Mouse (Mus musculus) granulocyte monocyte progenitor cell, adult 5-6 weeks (primary cell): Measurements from ENCODE around the gene Marveld1. TPM values are rescaled to one million over a fixed set of nuclear protein-coding genes. Genes with fewer than 3 reads are reported as not detected.
A peak's percentile ranks its signal among the peaks of the same experiment; 100 is the strongest.

Experiments
- ATAC-seq: replicated peaks from 2 replicates; pipeline ENCODE4 v1.8.0; 2016; ENCODE audit warnings: mild to moderate bottlenecking, moderate TSS enrichment, inconsistent platforms; ENCODE audit not compliant: poor library complexity, severe bottlenecking
- total RNA-seq, 2 experiments: library from RNA; stranded (forward) in 1 of 2; stranded (reverse) in 1 of 2; fragments of 200-712, 200-1000 nt in 1 of 2; fragments of >200 nt in 1 of 2; fragmentation: Nextera tagmentation in 1 of 2; gene quantifications; 2 replicates each; pipeline ENCODE4 v1.2.3; 2014 to 2017

Marveld1 gene
- total RNA-seq, 2 experiments from 2014 or later: 13.9 to 15.1 TPM

DNA sequence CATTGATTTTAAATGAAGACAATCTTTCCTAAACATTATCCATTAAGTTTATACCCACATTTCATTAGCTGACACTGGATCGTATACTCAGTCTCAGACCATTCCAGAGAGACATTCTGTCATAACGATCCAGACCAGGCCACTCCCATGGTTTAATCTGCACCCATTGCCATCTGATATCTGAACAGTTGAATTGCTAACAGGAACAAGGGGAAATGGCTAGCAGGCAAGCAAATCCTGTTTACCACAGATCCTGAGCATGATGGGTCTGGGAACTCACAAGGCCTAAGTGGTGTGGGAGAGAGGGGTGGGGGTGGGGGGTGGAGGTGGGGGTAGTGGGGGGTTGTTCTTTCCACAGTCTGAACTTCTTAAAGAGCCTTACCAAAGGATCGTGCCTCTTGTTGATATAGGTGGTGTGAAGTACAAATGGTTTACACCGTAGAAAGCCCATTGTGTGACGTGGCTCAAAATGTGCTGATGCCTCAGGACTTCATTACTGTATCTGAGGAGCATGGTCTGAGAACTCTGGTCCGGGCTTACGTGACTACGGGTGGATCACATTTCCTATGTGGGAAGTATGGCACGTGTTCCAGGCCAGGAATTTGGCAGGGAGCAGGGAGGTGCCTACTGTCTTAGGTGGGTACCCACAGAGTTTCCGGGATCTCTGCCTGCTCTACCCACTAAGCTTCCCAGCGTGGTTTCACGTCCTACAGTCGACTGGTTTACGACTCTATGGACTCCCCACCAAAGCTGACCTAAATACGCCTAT is 8.5 kb upstream of the Marveld1 start:
- ATAC-seq: no peak

DNA sequence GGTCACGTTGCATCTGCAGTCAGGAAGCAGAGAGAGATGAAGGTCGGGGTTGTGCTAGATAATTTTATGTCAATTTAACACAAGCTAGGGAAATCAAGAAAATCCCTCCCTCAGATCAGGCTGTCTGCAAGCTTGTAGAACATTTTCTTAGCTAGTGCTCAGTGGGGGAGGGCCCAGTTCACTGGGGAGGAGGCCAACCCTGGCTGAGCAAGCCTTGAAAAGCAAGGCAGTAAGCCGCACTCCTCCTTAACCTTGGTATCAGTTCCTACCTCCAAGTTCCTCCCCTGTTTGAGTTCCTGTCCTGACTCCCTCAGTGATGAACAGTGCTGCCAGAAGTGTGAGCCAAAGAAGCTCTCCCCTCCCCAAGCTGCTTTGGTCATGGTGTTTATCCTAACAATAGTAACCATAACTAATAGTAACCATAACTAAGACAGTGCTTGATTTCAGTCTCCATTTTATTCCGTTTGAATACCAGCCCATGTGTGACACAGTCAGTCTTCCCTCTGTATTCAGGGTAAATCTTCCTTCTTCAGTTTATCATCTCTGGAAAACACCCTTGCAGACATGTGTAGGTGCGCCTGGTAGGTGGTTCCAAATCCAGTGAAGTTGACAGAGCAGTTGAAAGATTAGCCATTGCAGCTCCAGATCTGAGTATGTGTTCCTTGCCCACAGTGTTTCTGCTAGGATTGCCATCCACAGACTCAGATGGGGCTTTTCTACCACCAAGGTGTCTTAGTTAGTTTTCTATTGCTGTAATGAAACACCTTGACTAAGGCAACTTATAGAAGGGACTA is 7.3 kb upstream of the Marveld1 start:
- peak; percentile 56 for ATAC-seq

DNA sequence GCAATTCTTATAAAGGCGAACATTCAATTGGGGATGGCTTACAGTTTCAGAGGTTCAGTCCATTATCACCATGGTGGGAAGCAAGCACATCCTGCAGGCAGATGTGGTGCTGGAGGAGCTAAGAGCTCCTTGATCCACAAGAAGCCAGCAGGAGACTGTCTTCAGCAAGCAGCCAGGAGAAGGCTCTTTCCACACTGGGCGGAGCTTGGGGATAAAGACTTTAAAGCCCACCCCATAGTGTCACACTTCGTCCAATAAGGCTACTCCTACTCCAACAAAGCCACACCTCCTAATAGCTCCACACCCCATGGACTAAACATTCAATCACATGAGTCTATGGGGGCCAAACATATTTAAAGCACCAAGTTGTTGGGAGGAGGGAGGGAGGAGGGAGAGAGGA is 5.2 kb upstream of the Marveld1 start:
- no peak for ATAC-seq

DNA sequence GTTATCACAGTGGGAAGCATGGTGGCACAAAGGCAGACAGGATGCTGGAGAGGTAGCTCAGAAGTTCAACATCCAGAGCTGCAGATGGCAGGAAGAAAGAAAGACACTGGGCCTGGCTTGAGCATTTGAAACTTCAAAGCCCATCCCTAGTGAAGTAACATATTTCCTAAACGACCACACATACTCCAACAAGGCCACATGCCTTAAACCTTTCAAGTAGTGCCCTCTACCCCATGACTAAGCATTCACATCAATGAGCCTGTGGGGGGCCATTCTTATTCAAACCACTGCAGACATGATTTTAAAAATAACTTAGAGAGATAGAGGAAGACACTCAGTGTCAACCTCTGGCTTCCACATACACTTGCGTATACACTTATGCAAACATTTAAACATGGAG is 4.4 kb upstream of the Marveld1 start:
- no peak for ATAC-seq

DNA sequence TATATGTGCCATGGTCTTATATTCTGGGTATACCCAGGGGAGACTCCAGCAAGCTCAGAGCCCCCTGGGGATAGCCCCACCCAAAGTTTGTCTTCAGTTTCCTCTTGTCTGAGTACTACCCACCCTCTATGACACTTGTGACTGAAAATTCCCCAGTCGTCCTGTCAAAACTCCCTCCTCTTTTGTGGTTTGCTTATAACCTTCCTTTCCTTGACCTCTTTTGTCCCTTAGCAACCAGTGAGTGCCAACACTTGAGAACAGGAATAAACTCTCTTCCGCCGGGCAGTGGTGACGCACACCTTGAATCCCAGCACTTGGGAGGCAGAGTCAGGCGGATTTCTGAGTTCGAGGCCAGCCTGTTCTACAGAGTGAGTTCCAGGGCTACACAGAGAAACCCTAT is 3.1 kb upstream of the Marveld1 start:
- no peak for ATAC-seq

DNA sequence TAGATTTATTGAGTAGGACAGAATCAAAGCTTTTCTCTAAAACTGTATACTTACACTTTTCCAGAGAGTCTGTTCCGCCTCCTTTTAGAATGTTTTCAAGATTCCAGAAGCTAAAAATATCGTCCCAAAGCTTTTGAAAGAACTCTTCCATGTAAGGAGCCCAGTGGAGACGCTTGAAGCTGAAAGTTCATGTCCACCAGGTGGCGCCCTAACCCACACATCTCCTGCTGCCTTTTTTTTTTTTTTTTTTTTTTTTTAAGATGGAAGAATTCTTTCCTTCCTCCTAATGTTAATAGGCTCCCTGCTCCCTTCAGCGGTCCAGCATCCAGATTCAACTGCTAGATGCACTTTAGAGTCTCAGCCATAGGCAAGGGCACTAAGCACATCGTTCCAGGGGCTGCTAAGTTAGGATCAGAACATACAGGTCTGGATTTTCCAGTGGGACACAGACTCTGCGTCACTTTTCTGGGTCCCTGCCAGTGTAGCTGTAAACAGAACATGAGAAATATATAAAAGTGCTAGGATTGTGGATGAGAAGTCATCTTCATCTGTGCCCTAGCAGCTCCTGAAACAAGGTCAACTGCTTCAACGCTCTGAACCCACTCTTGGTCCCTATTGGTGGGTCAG is 2.5 kb upstream of the Marveld1 start:
- no peak for ATAC-seq

DNA sequence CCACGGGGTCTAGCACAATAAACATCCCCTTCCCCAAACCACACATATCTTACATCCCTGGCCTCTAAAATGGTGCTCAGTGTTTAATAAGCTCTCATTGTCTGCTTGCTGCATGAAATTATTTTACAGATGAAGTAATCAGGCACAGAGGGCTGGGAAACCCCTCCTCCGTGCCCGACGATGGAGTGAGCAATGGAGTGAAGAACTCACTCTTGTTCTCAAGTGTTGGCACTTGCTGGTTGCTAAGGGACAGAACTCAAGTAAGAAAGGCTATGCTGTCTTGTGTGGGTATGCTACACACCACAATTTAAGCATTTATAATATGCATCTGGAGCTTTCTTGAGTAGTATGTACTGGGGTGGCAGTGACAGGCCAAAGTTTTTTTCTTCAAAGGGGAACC is 2.0 kb upstream of the Marveld1 start:
- no peak for ATAC-seq

DNA sequence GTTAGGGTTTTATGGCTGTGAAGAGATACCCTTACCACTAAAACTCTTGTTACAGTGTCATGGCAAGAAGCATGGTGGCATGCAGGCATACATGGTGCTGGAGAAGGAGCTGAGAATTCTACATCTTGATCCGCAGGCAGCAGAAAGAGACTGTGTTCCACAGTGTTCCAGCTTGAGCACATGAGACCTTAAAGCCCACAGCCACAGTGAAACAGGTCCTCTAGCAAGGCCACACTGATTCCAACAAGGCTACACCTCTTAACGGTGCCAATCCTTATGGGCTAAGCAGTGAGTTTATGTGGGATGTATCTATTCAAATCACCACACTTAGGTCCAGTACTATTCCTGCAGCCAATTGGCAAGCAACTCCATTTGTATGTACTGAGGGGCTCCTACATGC is 1.5 kb upstream of the Marveld1 start:
- ATAC-seq: no peak

DNA sequence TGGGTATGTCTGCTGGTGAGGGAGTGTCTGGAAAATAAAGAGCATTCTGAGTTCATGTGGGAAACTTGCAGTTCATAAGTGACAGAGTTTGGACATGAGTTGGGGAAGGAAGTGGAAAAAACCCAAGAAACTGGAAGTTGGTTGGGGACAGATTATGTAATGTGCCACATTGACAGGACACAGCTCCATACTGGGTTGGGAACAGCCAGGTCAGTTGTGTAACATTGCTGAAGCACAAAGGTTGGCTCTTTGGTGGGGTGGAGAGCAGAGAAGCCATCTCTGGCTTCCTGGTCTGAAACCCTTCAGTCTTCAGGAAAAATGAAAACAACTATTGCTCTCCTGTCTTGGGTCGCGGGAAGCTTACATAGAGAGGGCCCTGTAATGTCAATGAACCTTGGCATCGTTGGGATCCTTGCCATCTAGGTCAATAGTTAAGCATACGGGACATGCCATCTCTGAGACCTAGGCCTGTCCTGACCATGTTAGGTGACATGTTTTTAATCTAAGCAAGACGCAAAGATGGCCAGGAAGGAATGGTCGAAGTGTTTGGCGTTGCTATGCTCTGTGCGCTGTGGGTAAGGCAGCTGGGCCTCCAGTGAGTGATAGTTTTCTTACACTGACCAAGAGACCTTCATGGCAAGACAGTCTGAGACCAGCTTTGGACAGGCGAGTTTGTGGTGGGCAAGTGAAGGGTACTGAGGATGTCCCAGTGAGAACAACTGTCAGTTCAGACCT is 757 bp upstream of the Marveld1 start:
- peak; percentile 58 for ATAC-seq

DNA sequence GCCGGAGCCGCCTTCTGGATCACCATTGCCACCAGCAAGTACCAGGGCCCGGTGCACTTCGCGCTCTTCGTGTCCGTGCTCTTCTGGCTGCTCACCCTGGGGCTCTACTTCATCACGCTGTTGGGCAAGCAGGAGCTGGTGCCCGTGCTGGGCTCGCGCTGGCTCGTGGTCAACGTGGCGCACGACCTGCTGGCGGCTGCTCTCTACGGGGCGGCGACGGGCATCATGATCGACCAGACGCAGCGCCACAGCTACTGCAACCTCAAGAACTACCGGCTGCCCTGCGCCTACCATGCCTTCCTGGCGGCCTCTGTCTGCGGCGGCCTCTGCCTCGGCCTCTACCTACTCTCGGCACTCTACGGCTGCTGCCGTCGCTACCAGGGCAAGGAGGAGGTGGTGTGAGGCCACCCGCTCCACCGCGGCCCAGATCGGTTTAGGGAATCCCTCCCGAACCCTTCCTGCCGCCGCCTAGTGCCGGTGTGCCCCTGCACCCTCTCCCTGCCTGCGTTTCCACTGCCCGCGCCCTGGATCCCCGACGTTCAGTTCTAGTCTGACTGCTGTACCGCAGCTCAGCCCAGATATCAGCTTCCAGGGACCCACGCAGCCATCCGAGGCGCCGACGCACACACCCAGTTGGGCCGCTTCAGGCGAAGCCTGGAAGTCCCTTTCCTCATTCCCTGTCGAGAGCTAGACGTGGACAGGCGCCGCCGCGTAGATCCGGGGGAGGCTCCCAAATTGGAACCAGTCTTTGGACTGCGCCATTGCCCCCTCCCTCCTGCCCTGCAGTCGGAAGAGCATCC is 769 bp downstream of the Marveld1 start:
- ATAC-seq: peak; percentile 39

DNA sequence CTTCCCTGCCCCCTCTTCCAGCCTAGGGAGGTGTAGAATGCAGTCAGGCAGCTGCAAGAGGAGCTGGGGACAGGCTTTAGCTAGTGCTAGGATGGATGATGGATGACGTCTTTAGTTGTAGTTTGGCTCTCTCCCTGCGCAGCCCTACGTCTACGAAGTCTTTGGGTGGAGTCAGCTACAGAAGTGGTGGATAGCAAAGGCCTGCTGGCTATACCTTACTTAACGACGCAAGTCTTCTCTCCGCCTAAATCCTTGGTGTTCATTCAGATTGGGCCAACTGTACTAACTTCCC is 1.3 kb downstream of the Marveld1 start:
- no peak for ATAC-seq

DNA sequence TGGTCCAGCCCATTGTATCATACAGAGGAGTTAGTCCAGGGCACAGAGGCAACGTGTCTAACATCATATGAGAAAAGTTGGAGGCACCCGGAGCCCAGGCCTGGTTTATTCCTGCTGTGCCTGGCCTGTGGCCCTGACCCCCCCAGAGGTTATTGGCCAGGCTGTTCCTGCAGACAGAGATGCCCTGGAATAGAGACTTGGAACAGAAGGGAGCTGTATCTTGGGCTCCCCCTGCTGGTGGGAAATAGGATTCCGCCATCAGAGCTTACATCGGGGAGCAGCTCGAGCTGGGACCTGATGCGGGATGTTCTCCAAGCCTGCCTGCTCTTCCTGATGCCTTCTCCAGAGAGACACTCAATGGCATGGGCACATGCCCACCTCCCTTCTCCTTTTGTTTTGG is 4.8 kb downstream of the Marveld1 start:
- peak; percentile 54 for ATAC-seq

DNA sequence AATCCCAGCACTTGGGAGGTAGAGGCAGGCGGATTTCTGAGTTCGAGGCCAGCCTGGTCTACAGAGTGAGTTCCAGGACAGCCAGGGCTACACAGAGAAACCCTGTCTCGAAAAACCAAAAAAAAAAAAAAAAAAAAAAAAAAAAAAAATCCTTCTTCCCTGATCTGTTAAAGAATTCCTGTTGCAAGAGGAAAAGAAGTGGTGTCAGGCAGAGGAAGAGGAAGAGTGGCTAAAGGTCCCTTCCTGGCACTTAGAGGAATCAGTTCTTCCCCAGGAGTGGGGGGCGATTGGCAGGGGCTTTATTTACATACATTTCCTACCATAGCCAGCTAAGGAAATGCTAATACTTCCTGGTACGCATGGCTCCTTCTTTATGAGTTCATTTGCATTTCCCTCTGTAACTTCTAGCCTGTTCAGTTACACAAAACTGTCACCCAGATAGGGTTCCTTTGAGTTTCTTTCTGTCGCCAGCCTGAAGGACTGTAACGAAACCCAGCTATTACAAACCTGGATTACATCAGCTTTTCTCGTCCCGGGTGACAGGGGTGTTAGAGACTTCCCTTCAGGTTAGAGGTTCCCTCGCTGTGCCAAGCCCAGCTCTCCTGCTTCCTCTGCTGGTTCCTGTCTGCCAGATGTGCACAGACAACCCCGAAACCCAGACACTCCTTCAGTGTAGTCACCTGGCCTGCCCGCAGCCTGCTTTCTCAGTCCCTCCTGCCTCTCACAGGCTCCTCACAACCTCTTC is 10.5 kb downstream of the Marveld1 start:
- peak; percentile 94 for ATAC-seq

DNA sequence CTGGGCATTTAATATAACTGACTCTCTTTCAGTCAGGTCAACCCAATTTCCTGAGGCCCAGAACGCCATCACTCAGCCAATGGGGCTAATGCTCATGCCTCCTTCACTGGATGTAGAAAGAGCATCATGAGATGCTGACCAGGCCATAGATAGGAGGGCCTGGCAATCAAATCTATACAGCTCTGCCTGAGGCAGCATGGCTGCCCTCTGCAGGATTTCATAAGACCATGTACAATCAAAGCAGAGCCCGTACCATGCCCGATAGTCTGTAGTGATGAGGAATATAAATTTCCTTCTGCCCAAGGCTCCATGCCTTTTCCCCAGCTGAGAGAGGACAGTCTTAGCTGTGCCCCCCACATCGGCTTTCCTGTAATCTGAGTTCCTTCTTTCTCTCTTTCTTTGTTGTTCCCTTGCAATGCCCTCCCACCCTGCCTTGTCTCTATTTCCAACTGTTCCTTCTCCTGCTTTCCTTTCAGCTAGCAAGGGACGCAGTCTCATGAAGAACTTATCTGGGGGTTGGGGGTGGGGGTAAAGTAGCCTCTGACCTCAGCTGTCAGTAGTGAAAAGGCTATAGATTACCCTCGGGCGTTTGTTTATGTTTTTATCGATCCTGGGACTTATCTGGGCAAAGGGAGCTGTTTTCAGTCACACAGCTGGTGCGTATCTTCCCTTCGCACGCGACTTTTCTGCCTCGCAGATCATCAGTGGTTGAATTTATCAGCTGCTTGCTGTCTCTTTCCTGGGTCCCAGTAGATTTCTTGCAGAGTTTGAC is 11.2 kb downstream of the Marveld1 start:
- ATAC-seq: peak; percentile 31

DNA sequence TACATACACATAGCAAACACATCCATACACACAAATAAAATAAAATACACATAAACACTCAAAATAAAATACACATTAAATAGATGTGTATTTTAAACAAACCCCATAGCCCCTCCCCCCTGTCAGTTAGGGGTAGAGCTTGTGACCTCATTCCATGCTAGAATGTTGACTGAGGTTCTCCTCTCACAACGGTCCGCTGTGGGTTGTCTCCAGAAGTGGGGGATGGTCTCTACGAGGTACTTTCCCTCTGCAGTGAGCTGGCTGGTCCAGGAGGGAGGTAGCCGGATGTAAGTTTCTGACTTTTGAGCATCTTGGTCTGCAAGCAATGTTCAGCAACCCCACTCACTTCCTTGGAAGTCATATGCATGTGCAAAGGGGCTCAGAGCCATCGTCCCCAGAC is 16.6 kb downstream of the Marveld1 start, which contains the start of gene Zfyve27:
TSS of gene Zfyve27 (plus strand) at position 188 of the 400 bp plus-strand sequence.
- ATAC-seq: no peak

DNA sequence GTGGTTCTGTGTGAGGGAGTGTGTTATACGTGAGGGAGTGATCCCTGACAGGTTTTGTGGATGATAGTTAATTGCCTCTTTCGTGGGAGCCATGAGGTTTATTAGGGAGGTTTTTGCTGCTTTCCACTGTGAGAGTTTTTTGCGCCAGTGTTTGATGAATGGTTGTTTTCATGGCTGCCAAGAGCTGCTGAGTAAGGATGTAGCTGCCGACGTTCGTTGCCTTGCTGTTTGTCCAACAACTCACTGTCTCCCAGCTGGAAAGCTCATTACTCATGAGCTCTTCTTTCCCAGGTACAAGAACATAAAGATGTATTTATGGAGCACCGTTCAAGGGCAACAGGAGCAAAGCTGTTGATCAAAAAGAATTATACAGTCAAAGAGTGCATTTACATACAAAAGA is 17.0 kb downstream of the Marveld1 start:
- no peak for ATAC-seq

DNA sequence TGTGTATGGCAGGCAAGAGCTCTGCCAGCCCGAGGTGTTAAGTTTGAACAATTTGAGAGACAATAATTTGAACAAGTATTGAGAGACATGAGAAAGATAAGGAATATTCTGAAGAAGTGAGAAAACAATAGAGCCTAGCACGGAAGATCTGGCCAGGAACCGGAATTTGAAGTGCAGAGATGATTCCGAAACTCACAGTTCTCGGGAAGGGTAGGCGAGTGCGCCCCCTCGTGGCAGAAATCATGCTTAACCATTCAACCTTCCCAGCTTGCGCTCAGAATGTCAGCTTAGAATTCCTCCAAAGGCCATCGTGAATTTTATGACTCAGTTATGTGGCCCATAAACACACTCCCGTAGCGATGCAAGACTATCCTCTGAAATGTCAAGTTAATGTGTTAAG is 18.9 kb downstream of the Marveld1 start:
- peak; percentile 18; the same call in 1 of the 2 replicates for ATAC-seq

DNA sequence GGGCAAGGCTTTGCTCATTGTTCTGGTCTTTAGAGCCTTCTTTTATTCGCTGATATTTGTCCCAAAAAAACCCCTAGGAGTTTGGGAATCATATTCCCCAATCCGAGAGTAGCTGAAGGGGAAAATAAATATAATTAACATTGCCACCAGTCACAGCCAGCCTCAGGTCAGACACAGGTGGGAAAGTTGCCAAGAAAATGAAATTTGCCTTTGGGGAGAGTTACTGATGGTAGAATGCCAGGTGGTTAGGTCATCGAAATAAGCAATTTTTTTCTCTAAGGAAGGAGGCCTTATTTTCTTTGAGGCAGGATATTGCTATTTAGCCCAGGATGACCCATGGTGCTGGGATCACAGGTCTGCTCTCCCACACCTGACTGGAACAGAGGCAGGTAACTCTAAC is 19.6 kb downstream of the Marveld1 start:
- no peak for ATAC-seq

DNA sequence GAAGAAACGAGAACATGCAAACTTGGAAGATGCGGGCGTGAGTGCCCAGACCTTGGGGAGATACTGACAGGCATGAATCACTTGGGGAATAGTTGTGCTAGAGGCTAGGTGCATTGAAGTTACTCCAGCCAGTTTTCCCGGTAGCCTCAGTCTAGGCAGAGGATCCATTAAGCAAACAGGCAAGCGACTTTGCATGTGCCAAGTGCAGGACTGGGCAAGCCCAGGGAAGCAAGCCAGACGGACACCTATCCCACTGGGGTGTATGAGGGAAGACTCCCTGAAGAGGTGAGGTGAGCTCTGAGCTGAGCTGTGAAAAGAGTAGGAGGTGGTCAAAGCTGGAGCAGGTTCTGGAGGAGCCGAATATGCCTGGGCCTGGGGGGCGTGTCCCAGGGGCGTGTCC is 20.3 kb downstream of the Marveld1 start:
- no peak for ATAC-seq
